Mouse (Mus musculus): ENCODE data around the gene Dnaic2.

- no peak for TF ChIP-seq CTCF (IDR thresholded peaks at IDR 0.05; ENCODE audit: low read depth)
- TF ChIP-seq EP300 (IDR thresholded peaks at IDR 0.05; ENCODE audit: low read depth), result no peak
Measured at GRCm38 (mm10) chr11:114785892-114786291, 58.7 kb downstream of the Dnaic2 start.

Measured in liver, embryonic 14.5 days (tissue).